Mouse (Mus musculus) midbrain, embryonic 12.5 days (tissue): ENCODE results near the gene Rbfox1. TPM values are rescaled to one million over a fixed set of nuclear protein-coding genes. Genes with fewer than 3 reads are reported as not detected.

Experiments
- ATAC-seq: fragments of 200-750 bp; cut with Nextera tagmentation; 2 replicates; pipeline ENCODE4 v1.8.0; 2017; ENCODE audit warnings: low read depth, moderate TSS enrichment, moderate library complexity; ENCODE audit not compliant: low FRiP score
- H3K27ac ChIP-seq: fragments of 300-500 bp; sonication (generic); replicated peaks from 2 replicates; pipeline ENCODE4 v1.5.1; 2016; ENCODE audit warnings: mild to moderate bottlenecking
- H3K27me3 ChIP-seq: fragments of 300-500 bp; sonication (generic); 2 replicates; pipeline ENCODE4 v1.6.1; 2016; ENCODE audit warnings: mild to moderate bottlenecking
- H3K36me3 ChIP-seq: fragments of 300-500 bp; sonication (generic); 2 replicates; pipeline ENCODE4 v1.6.1; 2016
- H3K4me1 ChIP-seq: fragments of 300-500 bp; sonication (generic); 2 replicates; pipeline ENCODE4 v1.6.1; 2016
- H3K4me2 ChIP-seq: fragments of 300-500 bp; sonication (generic); replicated peaks from 2 replicates; pipeline ENCODE4 v1.6.1; 2016; ENCODE audit warnings: mild to moderate bottlenecking, moderate library complexity
- H3K4me3 ChIP-seq: fragments of 300-500 bp; sonication (generic); 2 replicates; pipeline ENCODE4 v1.5.1; 2016; ENCODE audit warnings: mild to moderate bottlenecking
- H3K9ac ChIP-seq: fragments of 300-500 bp; sonication (generic); replicated peaks from 2 replicates; pipeline ENCODE4 v1.6.1; 2016; ENCODE audit warnings: mild to moderate bottlenecking, moderate library complexity
- H3K9me3 ChIP-seq: fragments of 300-500 bp; sonication (generic); 2 replicates; pipeline ENCODE4 v1.6.1; 2016; ENCODE audit warnings: mild to moderate bottlenecking
- WGBS: fragments of 180-500 bp; shearing (Covaris S2); methylation state at CpG from one replicate; pipeline ENCODE4 v1.1.7; 2016; 5-methylcytosine and 5-hydroxymethylcytosine counted together
- polyA plus RNA-seq: library from polyadenylated mRNA; unstranded; fragments of >200 nt; fragmentation: Nextera tagmentation; extraction: Ambion mirVana; gene quantifications from 2 replicates; pipeline ENCODE4 v1.2.1, GENCODE M21; 2016

Rbfox1 gene
- polyA plus RNA-seq, 1 experiment from 2014 or later, result 32.9 TPM

DNA sequence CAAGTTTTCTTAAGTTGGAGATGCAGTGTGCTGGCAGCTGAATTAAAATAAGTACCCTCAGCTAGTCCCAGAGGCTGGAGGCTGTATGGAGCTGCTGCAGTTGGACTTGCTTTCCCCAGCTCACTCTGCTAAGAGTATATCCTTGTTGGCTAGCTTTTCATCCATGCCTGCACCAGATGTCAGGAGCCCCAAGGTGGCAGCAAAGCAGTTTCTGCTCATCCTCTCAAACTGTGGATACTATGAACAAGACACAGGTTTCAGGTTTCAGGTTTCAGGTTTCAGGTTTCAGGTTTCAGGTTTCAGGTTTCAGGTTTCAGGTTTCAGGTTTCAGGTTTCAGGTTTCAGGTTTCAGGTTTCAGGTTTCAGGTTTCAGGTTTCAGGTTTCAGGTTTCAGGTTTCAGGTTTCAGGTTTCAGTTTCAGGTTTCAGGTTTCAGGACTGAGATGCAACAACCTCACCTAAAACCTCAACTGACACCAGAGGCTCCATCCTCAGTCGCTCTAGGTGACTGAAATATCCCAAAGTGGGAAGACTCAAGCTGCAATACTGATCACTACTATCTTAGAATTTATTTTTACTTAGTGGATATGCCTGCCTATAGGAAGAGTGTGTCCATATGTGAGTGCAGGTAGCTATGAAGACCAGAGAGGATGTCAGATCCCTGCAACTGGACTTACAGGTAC lies 801.1 kb downstream of the Rbfox1 start:
- no peak overlapping the region for H3K27ac ChIP-seq
- no peaks in the 10 kb centered on the region for H3K4me1 ChIP-seq
- no peak for ATAC-seq
- H3K27me3 ChIP-seq, result no peaks in the 10 kb centered on the region
- no peak overlapping the region for H3K9ac ChIP-seq
- H3K36me3 ChIP-seq, result no peaks in the 10 kb centered on the region
- no peaks in the 10 kb centered on the region for H3K9me3 ChIP-seq
- H3K4me2 ChIP-seq, result no peak overlapping the region
- 95% methylated on average over 1 of the region's 1 CpGs for WGBS
- H3K4me3 ChIP-seq, result no peak overlapping the region

DNA sequence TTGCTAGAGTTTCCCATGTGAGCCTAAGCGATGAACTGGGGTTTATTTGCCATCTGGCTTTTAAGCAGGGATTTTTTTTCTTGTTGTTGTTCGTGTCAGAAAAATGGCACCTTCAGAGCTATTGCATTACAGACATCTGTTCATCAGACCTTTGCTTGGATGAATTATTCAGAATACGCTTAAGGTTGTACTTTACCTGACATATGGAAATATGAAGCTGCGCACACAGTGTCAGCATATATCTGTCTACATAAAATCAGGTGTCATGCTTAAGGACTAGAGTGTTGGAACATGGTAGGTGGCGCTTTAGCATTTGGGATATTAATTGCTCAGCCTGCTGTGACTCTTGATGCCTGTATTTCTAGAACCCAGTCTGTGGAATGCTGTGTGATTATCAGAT lies 819.7 kb downstream of the Rbfox1 start:
- H3K4me2 ChIP-seq, result no peak overlapping the region
- H3K4me3 ChIP-seq, result no peak overlapping the region
- no peaks in the 10 kb centered on the region for H3K4me1 ChIP-seq
- no peaks in the 10 kb centered on the region for H3K9me3 ChIP-seq
- no peak for ATAC-seq
- H3K27ac ChIP-seq, result no peak overlapping the region
- H3K36me3 ChIP-seq, result no peaks in the 10 kb centered on the region
- H3K27me3 ChIP-seq, result no peaks in the 10 kb centered on the region
- WGBS, result 95% methylated on average over 5 of the region's 5 CpGs
- no peak overlapping the region for H3K9ac ChIP-seq

DNA sequence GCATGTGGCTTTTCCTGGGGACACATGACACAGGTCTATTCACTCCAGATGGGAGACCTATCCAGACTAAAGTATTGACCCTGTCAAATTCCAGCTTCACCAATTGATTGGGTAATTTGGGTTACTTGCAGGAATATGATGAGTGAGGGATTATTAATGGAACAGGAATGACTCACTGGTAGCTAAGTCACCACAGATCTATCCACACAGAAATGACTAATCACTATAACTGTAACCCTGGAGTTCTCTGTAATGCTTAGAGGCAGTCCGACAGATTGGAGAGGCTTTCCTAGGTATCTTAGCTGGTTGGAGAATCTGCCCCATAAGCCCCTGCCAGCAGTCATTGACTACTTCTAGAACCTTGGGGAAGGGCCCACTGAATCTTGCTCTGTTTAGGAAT lies 827.2 kb downstream of the Rbfox1 start:
- Histone ChIP-seq H3K9me3 (no peaks in the 10 kb centered on the region), H3K9ac (no peak overlapping the region), H3K4me2 (no peak overlapping the region), H3K27ac (no peak overlapping the region), H3K4me3 (no peak overlapping the region), H3K4me1 (no peaks in the 10 kb centered on the region), H3K27me3 (no peaks in the 10 kb centered on the region), H3K36me3 (no peaks in the 10 kb centered on the region)
- WGBS, result 94% methylated on average over 1 of the region's 1 CpGs
- no peak for ATAC-seq

DNA sequence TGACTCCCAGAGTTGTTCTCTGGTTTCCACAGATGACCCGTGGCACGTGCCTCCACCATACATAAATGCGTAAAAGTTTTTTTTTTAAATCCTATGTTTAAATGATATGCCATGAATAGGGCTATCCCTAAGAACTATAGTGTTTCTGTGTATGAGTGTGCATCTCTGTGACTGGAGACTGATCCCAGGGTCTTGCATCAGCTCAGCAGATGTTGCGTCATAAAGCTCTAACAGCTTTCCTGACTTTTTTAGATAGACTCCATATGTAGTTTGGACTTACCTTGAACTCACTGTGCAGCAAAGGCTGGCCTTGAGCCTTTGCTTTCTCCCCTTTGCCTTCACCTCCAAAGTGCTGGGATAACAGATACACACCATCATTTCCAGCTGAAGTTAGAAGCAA lies 830.1 kb downstream of the Rbfox1 start:
- H3K4me1 ChIP-seq, result no peaks in the 10 kb centered on the region
- no peak overlapping the region for H3K9ac ChIP-seq
- no peak overlapping the region for H3K4me2 ChIP-seq
- 93% methylated on average over 4 of the region's 4 CpGs for WGBS
- no peak for ATAC-seq
- no peak overlapping the region for H3K27ac ChIP-seq
- H3K36me3 ChIP-seq, result no peaks in the 10 kb centered on the region
- no peaks in the 10 kb centered on the region for H3K27me3 ChIP-seq
- no peak overlapping the region for H3K4me3 ChIP-seq
- no peaks in the 10 kb centered on the region for H3K9me3 ChIP-seq

DNA sequence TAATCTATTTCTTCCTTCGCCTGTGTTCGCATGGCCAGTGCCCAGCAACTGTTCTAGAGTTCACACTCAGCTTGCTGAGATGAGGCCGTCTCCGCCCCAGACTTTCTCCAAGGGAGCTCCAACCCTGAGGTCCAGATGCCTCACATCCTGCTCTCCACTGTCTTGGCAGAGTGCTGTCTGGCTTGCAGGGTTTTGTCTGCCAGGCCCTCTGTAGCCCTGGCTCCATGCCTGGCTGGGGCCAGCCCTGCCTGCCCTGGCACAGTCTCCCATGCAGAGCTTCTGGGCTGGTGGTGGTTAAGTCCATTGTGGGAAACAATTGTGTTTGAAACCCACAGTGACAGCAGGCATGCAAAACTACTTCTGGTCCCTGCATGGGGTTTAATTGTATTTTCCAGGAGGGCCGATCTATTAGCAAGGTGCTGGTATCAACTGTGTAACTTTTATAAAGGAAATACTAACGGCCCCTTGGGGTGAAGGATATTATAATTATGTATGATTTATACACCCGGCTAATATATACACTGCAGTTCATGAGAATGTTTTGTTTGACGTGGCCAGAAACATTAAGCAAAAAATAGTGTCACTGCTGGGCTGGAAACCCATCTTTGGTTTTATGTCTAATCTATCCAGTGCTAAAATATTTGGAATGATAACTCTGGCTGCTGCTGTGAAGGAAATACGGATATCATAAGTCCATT lies 831.2 kb downstream of the Rbfox1 start:
- no peaks in the 10 kb centered on the region for H3K4me1 ChIP-seq
- no peak overlapping the region for H3K4me2 ChIP-seq
- WGBS, result 77% methylated on average over 9 of the region's 9 CpGs
- H3K4me3 ChIP-seq, result no peak overlapping the region
- no peaks in the 10 kb centered on the region for H3K9me3 ChIP-seq
- H3K27ac ChIP-seq, result no peak overlapping the region
- H3K36me3 ChIP-seq, result no peaks in the 10 kb centered on the region
- no peak for ATAC-seq
- no peaks in the 10 kb centered on the region for H3K27me3 ChIP-seq
- H3K9ac ChIP-seq, result no peak overlapping the region

DNA sequence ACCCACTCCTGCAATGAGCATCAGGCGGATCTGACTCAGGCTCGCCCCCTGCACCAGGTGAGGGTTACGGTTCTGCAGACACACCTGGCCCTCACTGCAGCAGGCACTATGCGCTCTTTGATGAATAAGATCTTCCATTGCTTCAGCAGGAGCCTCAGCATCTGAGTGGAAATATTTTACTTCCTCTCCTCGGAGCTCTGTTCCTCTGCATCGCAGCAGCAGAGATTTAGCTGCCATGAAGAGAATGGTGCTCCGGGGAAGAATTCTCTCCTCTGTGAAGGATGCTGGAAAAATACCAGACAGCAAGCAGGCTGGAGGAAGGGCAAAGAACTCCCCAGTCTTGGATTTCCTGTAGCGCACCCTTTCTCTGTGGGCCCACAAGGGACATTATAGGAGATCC lies 833.9 kb downstream of the Rbfox1 start:
- no peaks in the 10 kb centered on the region for H3K4me1 ChIP-seq
- ATAC-seq, result no peak

DNA sequence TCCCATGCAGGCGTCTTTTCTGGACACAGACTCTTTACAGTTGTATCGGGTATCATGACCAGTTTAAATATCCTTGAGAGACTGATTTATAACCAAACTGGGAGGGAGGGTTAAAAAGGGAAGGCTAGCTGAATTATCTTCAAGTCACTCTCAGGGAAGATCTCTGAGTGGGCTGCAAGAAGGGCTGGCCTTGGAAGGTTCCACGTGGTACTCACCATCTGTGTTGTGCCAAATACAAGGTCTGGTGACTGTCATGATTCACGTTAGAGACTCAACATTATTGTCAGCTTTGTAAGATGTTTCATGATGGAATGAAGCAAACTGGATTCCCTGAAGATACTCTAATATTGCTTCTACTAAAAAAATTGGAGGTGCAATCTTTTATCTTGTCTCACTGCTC lies 847.5 kb downstream of the Rbfox1 start:
- Histone ChIP-seq H3K36me3 (no peaks in the 10 kb centered on the region), H3K9ac (no peak overlapping the region), H3K9me3 (no peaks in the 10 kb centered on the region), H3K4me1 (no peaks in the 10 kb centered on the region), H3K4me2 (no peak overlapping the region), H3K4me3 (no peak overlapping the region), H3K27ac (no peak overlapping the region), H3K27me3 (no peaks in the 10 kb centered on the region)
- 85% methylated on average over 4 of the region's 4 CpGs for WGBS
- ATAC-seq, result no peak

More for the DNA sequence above, 833.9 kb downstream of the Rbfox1 start:
- Histone ChIP-seq H3K27ac (no peak overlapping the region), H3K4me2 (no peak overlapping the region), H3K9me3 (no peaks in the 10 kb centered on the region), H3K36me3 (no peaks in the 10 kb centered on the region), H3K27me3 (no peaks in the 10 kb centered on the region), H3K4me3 (no peak overlapping the region), H3K9ac (no peak overlapping the region)
- 78% methylated on average over 8 of the region's 8 CpGs for WGBS

DNA sequence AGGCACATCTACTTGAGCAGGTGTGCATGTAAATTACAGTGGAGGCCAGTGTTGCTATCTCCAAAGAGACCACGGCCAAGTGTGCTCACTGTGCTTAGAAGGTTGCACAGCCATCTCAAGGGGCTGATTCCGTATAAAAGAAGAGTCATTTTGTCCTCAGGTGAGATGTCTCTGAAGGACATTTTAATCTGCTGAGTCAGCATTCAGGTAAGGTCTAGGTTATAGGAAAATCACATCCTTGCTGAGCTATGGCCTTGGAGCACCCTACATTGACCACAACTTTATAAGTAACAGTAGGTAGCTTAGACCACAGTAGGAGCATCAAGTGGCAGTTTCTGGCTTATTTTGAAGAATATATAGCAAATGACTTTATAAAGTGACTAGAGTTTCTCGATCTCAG lies 848.3 kb downstream of the Rbfox1 start:
- H3K36me3 ChIP-seq, result no peaks in the 10 kb centered on the region
- H3K4me2 ChIP-seq, result no peak overlapping the region
- H3K9ac ChIP-seq, result no peak overlapping the region
- ATAC-seq, result no peak
- no peaks in the 10 kb centered on the region for H3K27me3 ChIP-seq
- WGBS, result 89% methylated on average over 3 of the region's 3 CpGs
- H3K9me3 ChIP-seq, result no peaks in the 10 kb centered on the region
- H3K4me1 ChIP-seq, result no peaks in the 10 kb centered on the region
- H3K27ac ChIP-seq, result no peak overlapping the region
- no peak overlapping the region for H3K4me3 ChIP-seq

DNA sequence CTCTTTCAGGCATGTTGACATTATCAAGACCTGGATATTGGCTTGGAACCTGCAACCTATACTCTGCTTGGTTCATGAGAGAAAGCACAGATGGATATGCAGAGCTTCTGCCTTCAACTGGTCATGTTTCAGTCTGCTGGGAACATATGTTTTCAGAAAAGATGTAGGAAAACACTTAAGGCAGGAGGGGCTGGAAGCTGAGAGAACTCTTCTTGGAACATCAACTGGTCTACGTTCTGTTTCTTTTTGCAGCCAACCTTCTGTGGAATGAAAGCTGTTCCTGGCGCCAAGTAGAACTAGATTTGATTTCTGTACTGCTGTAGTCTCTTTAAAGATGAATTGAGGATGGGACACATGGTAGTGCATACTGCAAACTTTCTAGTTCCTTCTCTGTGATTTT lies 851.4 kb downstream of the Rbfox1 start:
- H3K9ac ChIP-seq, result no peak overlapping the region
- no peak overlapping the region for H3K4me3 ChIP-seq
- H3K27ac ChIP-seq, result no peak overlapping the region
- ATAC-seq, result no peak
- H3K4me1 ChIP-seq, result no peaks in the 10 kb centered on the region
- WGBS, result 91% methylated on average over 2 of the region's 2 CpGs
- H3K9me3 ChIP-seq, result no peaks in the 10 kb centered on the region
- no peaks in the 10 kb centered on the region for H3K36me3 ChIP-seq
- H3K27me3 ChIP-seq, result no peaks in the 10 kb centered on the region
- no peak overlapping the region for H3K4me2 ChIP-seq

DNA sequence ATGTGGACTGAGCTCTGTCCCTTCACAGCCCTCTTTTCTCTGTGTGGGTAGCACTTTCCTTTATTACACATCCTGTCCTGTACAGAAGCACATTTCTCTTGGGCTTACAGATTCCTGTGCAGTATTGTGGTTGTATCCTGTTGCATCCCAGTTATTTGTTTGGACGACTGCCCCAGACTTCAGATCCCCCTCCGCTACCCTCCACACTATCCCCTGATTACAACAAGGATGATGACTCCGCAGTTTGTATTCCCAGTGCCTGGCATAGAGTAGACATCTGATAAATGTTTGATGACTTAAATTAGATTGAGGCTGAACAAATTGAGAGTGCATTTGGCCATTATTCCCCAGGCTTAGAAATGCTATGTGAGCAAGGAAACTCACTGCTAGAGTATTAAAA lies 851.8 kb downstream of the Rbfox1 start:
- H3K9ac ChIP-seq, result no peak overlapping the region
- H3K4me2 ChIP-seq, result no peak overlapping the region
- H3K9me3 ChIP-seq, result no peaks in the 10 kb centered on the region
- no peak for ATAC-seq
- no peak overlapping the region for H3K27ac ChIP-seq
- no peaks in the 10 kb centered on the region for H3K4me1 ChIP-seq
- no peak overlapping the region for H3K4me3 ChIP-seq
- no peaks in the 10 kb centered on the region for H3K36me3 ChIP-seq
- WGBS, result 79% methylated on average over 3 of the region's 3 CpGs
- H3K27me3 ChIP-seq, result no peaks in the 10 kb centered on the region

DNA sequence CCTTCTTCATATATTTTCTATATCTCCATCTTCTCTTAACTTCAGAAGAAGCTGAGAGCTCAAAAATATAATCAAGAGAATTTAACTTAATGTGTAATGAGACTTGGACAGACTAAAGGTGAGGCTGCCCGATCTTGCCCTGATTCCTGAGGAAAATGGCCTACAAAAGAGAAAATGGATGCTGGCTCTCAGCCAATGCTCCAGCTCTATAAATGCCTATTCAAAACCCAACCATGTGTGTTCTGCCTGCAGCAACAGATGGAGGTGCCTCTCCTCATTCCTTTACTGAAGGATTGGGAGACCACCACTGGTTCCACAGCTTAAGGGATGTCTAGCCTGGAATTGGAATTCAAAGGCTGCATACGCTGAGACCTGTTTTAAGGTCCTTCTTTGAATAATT lies 861.0 kb downstream of the Rbfox1 start:
- no peak overlapping the region for H3K4me2 ChIP-seq
- H3K4me1 ChIP-seq, result peaks cover 2% of the 10 kb centered on the region; the same call in 1 of the 2 replicates
- no peak overlapping the region for H3K9ac ChIP-seq
- ATAC-seq, result no peak
- 88% methylated on average over 2 of the region's 2 CpGs for WGBS
- H3K36me3 ChIP-seq, result no peaks in the 10 kb centered on the region
- no peak overlapping the region for H3K27ac ChIP-seq
- no peaks in the 10 kb centered on the region for H3K9me3 ChIP-seq
- H3K27me3 ChIP-seq, result no peaks in the 10 kb centered on the region
- H3K4me3 ChIP-seq, result no peak overlapping the region

DNA sequence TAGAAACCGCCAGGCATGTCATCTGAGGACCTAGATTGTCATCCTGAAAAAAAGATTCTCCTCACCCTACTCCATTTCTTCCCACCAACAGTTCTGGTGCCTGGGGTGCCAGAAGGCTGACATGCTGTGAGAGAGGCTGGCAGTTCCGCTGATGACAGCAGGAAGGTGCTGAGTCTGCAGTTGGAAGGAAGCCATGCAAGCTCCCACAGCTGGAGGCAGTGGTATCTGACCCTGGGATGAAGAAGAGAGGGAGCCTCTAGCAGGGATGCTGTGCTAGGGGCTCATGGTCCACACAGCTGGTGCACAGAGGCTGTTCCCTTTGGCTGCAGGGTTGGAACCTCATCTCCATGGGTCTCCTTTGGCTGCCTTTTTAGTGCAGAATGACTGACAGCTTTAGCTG lies 865.3 kb downstream of the Rbfox1 start:
- Histone ChIP-seq H3K36me3 (no peaks in the 10 kb centered on the region), H3K4me3 (no peak overlapping the region), H3K4me2 (no peak overlapping the region), H3K9ac (no peak overlapping the region), H3K27me3 (no peaks in the 10 kb centered on the region), H3K9me3 (no peaks in the 10 kb centered on the region), H3K4me1 (peaks cover 2% of the 10 kb centered on the region; the same call in 1 of the 2 replicates), H3K27ac (no peak overlapping the region)
- no peak for ATAC-seq
- WGBS, result 67% methylated on average over 2 of the region's 2 CpGs

DNA sequence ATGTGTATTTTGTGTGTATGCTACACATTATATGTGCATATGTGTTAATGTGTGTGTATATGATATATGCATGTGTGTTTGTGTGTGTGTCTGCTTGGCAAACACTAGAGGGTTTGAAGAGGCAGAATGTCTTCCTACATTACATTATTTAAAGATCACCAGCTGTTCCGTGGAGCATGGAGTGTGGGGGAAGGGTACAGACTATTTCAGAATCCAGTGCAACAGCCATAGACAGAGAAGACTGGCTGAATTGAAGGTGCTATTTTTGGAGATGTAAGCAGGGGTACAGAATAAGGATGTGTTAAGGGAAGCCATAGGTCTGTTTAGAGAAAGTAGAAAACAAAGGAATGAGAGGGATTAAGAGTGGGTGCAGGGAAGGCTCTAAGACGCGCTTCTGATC lies 869.7 kb downstream of the Rbfox1 start:
- no peaks in the 10 kb centered on the region for H3K4me1 ChIP-seq
- no peak overlapping the region for H3K4me3 ChIP-seq
- H3K36me3 ChIP-seq, result no peaks in the 10 kb centered on the region
- H3K27me3 ChIP-seq, result no peaks in the 10 kb centered on the region
- H3K9me3 ChIP-seq, result no peaks in the 10 kb centered on the region
- no peak overlapping the region for H3K27ac ChIP-seq
- ATAC-seq, result no peak
- H3K4me2 ChIP-seq, result no peak overlapping the region
- 57% methylated on average over 3 of the region's 3 CpGs for WGBS
- H3K9ac ChIP-seq, result no peak overlapping the region
